Mouse (Mus musculus) cerebellum, adult 2 months (tissue): ENCODE data around the gene Parp2. TPM values are rescaled to one million over a fixed set of nuclear protein-coding genes. Genes with fewer than 3 reads are reported as not detected.
"Not testable (repeated sequence)": the region's sequence is repeated elsewhere in the genome, so short reads cannot be mapped to it uniquely, and the experiment has no call there.

Experiments
- DNase-seq, 2 experiments: peaks; one replicate each; pipeline ENCODE4 v3.0.0; 2021
- H3K27ac ChIP-seq: fragments of 200-500 bp; 2 replicates; pipeline ENCODE4 v1.5.1; 2012; ENCODE audit warnings: low read length, control low read depth, inconsistent platforms; ENCODE audit not compliant: insufficient read depth
- H3K27me3 ChIP-seq: fragments of 200-500 bp; 2 replicates; pipeline ENCODE4 v1.6.1; 2012; ENCODE audit warnings: inconsistent platforms, mild to moderate bottlenecking, low read length, moderate library complexity; ENCODE audit not compliant: control insufficient read depth, insufficient read depth
- H3K4me1 ChIP-seq: fragments of 200-500 bp; 2 replicates; pipeline ENCODE4 v1.6.1; 2011; ENCODE audit warnings: low read length; ENCODE audit not compliant: control insufficient read depth, insufficient read depth
- H3K4me3 ChIP-seq: fragments of 200-500 bp; replicated peaks from 2 replicates; pipeline ENCODE3; 2011; ENCODE audit warnings: mild to moderate bottlenecking, low read depth, low read length, control low read depth; ENCODE audit not compliant: insufficient read depth
- CTCF ChIP-seq: fragments of 200-500 bp; IDR thresholded peaks from 2 replicates; pipeline ENCODE4 v1.5.1; 2011; ENCODE audit warnings: low read depth, mild to moderate bottlenecking, control low read depth, low read length, moderate library complexity, borderline replicate concordance; ENCODE audit not compliant: insufficient read depth
- POLR2A ChIP-seq: fragments of 200-500 bp; IDR thresholded peaks from 2 replicates; pipeline ENCODE4 v1.6.1; 2011; ENCODE audit warnings: low read length, control low read depth, borderline replicate concordance; ENCODE audit not compliant: insufficient read depth
- WGBS: fragments of 180-500 bp; shearing (Covaris S2); methylation state at CpG from one replicate; pipeline ENCODE4 v1.1.7; 2018; 5-methylcytosine and 5-hydroxymethylcytosine counted together
- polyA plus RNA-seq: library from polyadenylated mRNA; depleted of rRNA; stranded (reverse); fragments of >200 nt; gene quantifications from 2 replicates; pipeline ENCODE4 v1.2.3, GENCODE M21; 2012

The Parp2 gene
- polyA plus RNA-seq, 1 experiment = 61.2 TPM

DNA sequence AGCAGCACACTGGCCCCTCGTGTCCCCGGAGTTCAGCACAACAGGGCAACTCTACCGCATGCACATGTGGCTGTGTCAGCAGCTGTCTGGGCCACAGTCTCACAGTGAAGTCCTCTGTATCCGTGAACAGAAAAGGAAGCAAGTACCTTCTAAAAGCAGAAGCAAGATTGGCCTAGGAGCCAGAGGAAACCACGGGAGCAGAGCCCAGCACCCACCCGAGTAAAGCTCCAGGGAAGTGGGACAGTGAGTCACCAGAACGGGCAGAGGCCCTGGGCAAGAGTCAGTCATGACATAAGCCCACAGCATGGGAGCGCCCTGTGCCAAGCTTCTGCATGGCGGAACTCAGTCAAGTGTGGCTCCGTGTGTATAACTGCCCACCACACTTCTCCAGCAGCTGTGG, 26.3 kb downstream of the Parp2 start:
- peak; percentile 72 to 81 for DNase-seq
- 23% methylated on average over 10 of the region's 10 CpGs for WGBS
- Histone ChIP-seq H3K27me3 (no peaks in the 10 kb centered on the region), H3K4me3 (peak overlapping the region; percentile 36), H3K4me1 (peaks cover 9% of the 10 kb centered on the region), H3K27ac (peak overlapping the region; percentile 87)
- TF ChIP-seq POLR2A = no peak
- TF ChIP-seq CTCF = no peak

- Histone ChIP-seq H3K27me3 (no peaks in the 10 kb centered on the region), H3K4me3 (no peak overlapping the region), H3K4me1 (peaks cover 9% of the 10 kb centered on the region), H3K27ac (peak overlapping the region; percentile 87)
- DNase-seq = peak in 1 of 2 experiments; percentile 31
- TF ChIP-seq CTCF = no peak
- TF ChIP-seq POLR2A = no peak
- 26% methylated on average over 2 of the region's 2 CpGs for WGBS
Observed at GRCm38 (mm10) chr14:50834435-50834834, 26.8 kb downstream of the Parp2 start.

GRCm38 (mm10) chr14:50837236-50837635, 29.6 kb downstream of the Parp2 start:
- Histone ChIP-seq H3K4me3 (no peak overlapping the region), H3K27ac (no peak overlapping the region), H3K27me3 (no peaks in the 10 kb centered on the region), H3K4me1 (peaks cover 9% of the 10 kb centered on the region)
- 65% methylated on average over 6 of the region's 6 CpGs for WGBS
- 0 out of 2 replicates have a peak, but pooled peaks have one; percentile 18 for TF ChIP-seq CTCF
- TF ChIP-seq POLR2A = no peak
- DNase-seq = no peak

DNA sequence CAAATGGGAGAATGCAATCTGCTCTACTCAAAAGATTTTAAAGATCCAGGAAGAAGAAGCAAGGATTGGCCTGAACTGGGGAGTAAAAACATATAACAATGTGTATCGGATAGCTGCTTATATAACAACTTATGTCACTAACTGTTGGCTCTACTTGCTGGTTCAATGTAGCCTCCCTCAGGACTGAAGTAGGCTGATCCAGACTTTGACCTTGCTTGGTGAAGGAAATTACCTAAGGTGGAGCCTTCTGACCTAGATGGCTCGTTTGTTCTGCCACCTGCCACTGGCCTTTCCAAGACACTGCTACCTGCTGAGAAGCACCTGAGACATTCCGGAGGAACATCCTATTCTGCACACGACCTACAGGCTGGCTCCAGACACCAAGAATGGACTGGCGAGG, 48.1 kb downstream of the Parp2 start:
- Histone ChIP-seq H3K4me3 (no peak overlapping the region), H3K4me1 (no peaks in the 10 kb centered on the region; the same call in 1 of the 2 replicates), H3K27me3 (no peaks in the 10 kb centered on the region), H3K27ac (no peak overlapping the region)
- no peak for TF ChIP-seq CTCF
- TF ChIP-seq POLR2A = no peak
- WGBS = 59% methylated on average over 5 of the region's 5 CpGs
- no peak for DNase-seq

DNA sequence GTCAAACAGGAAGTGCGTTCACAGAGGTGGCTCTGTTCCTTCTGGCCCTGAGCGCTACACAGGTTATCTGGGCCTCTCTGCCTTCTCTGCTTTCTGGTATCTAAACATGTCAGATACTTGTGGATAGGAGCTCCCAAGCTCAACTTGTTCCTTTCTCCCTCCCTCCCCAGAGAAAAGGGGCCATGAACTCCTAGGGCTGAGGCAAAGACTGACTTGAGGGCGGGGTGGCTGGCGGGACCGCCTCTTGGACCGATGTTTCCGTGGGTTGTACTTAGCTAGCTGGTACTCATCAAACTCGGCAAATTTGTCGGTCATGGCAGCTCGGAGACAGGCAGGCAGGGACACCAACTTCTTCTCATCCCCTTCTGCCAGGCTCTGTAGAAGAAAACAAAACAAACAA, 55.0 kb downstream of the Parp2 start:
- WGBS = 89% methylated on average over 10 of the region's 10 CpGs
- H3K4me1 ChIP-seq = no peaks in the 10 kb centered on the region
- H3K27ac ChIP-seq = no peak overlapping the region
- no peak for TF ChIP-seq CTCF
- H3K4me3 ChIP-seq = no peak overlapping the region
- no peak for DNase-seq
- no peaks in the 10 kb centered on the region for H3K27me3 ChIP-seq

DNA sequence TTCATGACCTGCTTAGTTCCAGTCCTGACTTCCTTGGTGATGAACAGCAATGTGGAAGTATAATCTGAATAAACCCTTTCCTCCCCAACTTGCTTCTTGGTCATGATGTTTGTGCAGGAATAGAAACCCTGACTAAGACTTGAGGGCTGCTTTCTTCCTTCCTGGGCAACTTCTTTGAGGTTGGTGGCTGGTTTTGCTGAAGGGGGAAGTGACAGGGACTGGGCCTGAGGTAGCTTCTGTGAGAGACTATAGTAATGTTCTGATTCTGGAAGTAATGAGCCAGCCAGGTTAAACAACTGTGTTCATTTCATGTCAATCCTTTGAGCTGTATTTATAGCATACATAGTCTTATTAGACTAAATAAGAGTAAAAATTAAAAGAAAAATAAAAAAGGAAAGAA, 57.4 kb downstream of the Parp2 start:
- not testable (repeated sequence) for DNase-seq, H3K4me1 ChIP-seq, H3K27ac ChIP-seq, H3K27me3 ChIP-seq, H3K4me3 ChIP-seq

DNA sequence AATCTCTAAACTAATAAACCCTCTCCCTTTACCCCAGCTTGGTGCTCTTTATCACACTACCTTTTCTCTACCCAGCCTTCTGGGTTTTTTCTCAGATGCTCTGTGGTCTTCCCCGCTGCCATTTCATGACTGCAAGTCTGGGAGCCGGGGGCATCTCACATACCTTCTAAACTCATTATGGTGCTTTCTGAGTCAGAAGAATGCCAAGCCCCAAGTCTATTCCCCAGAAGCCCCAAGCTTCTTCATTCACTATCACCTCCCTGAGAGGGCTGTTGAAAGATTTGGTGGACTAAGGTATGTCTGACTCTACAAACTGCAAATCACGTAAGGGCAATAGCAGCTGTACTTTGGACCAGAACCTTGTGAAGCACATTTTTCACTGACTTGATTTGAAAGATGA, 59.3 kb downstream of the Parp2 start:
- WGBS = 96% methylated on average over 3 of the region's 3 CpGs
- no peaks in the 10 kb centered on the region for H3K4me1 ChIP-seq
- H3K27ac ChIP-seq = no peak overlapping the region
- H3K27me3 ChIP-seq = no peaks in the 10 kb centered on the region
- no peak overlapping the region for H3K4me3 ChIP-seq
- no peak for DNase-seq
- TF ChIP-seq CTCF (no peak), POLR2A (no peak)

- 76% methylated on average over 4 of the region's 4 CpGs for WGBS
- DNase-seq = no peak
- H3K27ac ChIP-seq = no peak overlapping the region
- no peaks in the 10 kb centered on the region for H3K27me3 ChIP-seq
- H3K4me3 ChIP-seq = no peak overlapping the region
- no peaks in the 10 kb centered on the region for H3K4me1 ChIP-seq
- no peak for TF ChIP-seq POLR2A
- no peak for TF ChIP-seq CTCF
Observed at GRCm38 (mm10) chr14:50868211-50868610, 60.6 kb downstream of the Parp2 start.

GRCm38 (mm10) chr14:50868656-50869055, 61.0 kb downstream of the Parp2 start:
- Histone ChIP-seq H3K27me3 (no peaks in the 10 kb centered on the region), H3K27ac (no peak overlapping the region), H3K4me3 (no peak overlapping the region), H3K4me1 (no peaks in the 10 kb centered on the region)
- no peak for DNase-seq
- WGBS = 93% methylated on average over 5 of the region's 5 CpGs
- TF ChIP-seq CTCF (no peak), POLR2A (no peak)
